Mouse (Mus musculus) gastrocnemius, postnatal 14 days (tissue): ENCODE measurements around the gene F8. TPM values are rescaled to one million over a fixed set of nuclear protein-coding genes. Genes with fewer than 3 reads are reported as not detected.
"Not testable (repeated sequence)": the region's sequence is repeated elsewhere in the genome, so short reads cannot be mapped to it uniquely, and the experiment has no call there.

Experiments
- DNase-seq: peaks from one replicate; pipeline ENCODE4 v3.0.0; 2021; ENCODE audit warnings: mixed read lengths
- intact Hi-C: fragments of 180-260 bp; cut with DNase I; formaldehyde crosslinking; loops from one replicate; pipeline ENCODE4 v1.15.1; 2025; ENCODE audit warnings: low total_unique reads
- total RNA-seq, 2 experiments: library from RNA; stranded (reverse); gene quantifications; 2 replicates each; pipeline ENCODE4 v1.2.3; 2021

The F8 gene
- total RNA-seq, 2 experiments from 2014 or later = 0.39 to 0.89 TPM

DNA sequence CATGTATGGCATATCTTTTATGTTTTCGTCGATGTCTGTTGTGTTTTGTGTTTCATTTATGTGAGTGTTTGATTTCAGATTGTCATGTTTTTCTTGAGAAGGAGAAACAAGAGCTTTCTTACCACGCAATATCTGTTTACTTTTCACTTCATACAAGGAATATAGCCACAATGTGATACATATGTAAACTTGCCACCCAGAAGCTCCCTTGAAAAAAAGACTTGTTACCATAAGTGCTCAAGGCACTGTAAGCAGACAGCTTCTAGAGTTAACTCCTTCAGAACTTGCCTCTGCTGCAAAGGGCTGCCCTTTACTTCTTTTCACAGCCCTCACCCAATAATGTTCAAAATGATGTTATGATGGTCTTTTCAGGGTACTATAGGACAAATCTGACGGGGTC, 234.0 kb downstream of the F8 start:
- intact Hi-C loops = no loop called here
- DNase-seq = no peak

DNA sequence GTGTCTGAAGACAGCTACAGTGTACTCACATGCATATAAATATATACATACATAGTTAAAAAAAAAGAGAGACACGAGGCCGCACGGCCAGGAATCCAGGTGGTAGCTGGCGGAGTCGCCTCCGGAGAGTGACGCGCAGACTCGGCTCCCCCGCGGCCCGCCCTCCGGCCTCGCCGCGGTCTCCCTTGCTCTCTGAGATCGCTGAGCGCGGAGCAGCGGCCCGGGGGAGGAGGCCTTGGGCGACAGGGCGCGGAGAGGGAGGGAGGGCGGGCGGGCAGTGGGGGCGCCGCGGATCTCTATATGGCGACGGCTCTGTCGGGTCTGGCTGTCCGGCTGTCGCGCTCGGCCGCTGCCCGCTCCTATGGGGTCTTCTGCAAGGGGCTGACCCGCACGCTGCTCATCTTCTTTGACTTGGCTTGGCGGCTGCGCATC, 239.3 kb downstream of the F8 start:
- DNase-seq, intact Hi-C loops: not testable (repeated sequence)

DNA sequence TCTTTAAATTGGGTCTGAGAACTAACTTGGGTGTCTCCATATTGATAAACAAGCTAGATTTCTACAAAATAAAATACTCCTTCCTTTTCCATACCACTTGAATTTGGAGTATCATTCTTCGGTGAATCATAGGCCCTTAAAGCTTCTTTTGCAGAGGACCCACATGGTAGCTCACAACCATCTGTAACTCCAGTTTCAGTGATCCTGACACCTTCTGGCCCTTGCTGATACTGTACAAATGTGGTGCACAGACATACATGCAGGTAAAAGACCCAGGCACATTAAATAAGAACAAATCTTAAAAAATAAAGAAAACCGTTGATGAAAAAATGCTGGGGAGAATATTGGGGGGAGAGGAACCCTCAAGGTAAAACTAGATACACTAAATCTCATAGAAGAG, 244.2 kb downstream of the F8 start:
- DNase-seq = no peak
- intact Hi-C loops = no loop called here

DNA sequence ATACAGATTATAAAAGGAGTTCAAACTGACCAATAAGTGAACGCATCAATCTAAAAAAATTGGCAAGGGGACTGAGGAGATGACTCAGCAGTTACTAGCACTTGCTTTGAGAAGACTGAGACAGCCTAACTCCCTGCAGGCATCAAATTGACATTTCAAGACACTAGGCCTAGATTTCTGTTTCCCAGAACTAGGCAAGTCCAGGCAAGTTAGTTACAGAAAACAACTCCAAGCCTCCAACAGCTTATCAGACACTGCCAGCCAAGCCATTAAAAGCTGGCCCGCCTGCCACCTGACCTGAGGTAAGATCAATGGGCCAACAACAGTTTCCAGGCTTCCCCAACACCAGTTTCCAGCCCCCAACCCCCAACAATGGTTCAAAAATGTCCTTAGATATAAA, 244.7 kb downstream of the F8 start:
- no peak for DNase-seq
- intact Hi-C loops = no loop called here

DNA sequence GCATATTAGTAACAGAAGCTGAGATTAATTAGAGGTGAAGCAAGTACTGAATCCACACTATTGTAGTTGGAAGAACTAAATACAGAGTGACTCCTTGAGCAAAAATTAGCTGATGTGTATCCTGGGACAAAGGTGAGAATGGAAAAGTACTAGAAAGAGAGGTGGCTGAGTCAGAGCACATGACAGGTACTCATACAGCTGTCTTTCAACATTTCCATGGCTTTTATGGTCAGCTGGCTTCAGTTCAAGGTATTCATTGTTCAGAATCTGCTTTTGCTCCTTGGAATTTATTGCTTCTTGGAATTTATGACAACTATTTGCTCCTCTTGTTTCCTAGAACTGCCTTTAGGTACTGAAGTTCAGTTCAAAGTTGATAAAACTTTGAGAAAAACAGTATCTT, 245.5 kb downstream of the F8 start:
- intact Hi-C loops = no loop called here
- no peak for DNase-seq

DNA sequence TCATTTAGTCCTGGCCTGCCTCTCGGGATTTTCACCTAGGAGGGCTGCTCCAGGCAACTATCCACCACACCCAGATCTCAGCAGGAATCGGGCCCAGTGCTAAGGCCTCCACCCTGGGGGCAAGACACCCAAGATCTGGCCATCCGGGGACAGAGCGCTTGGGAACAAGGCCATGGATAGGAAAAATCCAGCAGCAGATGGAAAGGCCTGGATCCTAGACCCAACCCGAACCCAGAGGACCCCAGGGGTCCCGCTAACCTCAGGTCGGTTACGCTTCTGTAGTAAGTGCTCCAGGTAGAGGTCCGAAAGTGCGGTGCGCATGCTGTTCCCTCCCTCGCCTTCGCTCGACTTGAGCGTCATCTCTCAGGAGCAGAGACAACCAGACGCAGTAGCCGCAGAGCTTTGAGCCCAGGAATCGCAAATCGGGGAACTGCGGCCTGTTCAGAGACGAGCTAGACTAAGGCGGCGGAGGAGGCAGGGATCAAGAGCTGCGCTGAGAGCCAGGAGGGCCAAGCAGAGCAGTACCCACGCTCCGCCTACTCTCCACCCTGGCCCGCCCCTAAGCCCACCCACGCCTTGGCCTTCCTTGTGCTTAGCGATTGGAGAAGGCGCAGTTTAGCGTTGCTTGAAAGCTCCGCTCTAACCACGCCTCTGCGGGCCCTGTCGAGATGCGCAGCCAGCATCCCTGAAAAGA, 251.8 kb downstream of the F8 start, which contains the start of gene Mpp1:
TSS of gene Mpp1 (minus strand) at position 550 of the 694 bp plus-strand sequence.
- DNase-seq = peak; percentile 81
- intact Hi-C loops = no loop called here

DNA sequence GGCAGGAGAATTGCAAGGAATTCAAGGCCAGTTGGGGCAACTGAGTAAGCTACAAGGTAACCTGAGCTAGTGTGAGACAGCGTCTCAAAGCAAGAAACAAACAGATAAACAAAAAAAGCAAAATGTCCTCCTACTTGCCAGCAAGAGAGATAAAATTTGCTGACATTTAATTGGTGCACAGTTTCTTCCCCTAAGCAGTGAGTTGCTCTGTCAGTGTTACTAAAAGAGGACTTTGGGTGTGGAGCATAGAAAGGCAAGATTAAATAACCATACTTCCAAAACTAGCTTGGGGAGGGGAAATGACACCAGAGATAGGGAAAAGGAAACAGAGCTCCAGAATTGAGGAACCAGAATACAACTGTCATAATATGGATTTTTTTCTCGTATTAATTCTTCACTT, 252.9 kb downstream of the F8 start:
- intact Hi-C loops = no loop called here

DNA sequence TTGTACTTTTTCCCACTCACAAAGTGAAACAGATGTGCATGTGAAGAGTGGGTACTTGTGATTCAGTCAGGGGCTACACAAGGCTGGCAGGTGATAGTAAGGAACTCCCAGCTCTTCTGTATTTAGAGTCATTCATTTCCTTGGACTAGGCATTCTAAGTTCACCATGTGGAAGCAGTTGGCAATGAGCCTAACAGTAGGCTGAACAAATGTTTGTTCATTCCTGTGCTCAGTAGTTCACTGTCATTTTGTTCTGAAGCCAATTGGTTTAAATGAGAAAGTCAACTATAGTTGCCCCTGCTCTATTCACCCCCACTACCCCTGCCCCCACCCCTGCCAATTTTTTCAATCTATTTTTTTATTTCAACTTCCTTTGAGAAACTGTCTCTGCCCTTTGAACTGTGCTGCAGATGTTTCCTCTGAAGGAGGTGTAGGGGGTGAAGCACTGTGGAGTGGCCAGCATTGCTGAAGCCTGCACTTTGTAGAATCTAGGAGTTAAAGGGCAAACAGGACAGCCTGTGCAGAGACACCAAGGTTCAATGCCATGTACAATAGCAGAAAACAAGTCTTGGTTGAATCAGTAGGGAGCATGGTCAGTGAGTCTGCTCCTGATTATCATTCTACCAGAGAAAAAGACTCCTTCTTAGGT, 254.0 kb downstream of the F8 start:
- intact Hi-C loops = no loop called here
- no peak for DNase-seq

More for the DNA sequence above, 252.9 kb downstream of the F8 start:
- DNase-seq = no peak

DNA sequence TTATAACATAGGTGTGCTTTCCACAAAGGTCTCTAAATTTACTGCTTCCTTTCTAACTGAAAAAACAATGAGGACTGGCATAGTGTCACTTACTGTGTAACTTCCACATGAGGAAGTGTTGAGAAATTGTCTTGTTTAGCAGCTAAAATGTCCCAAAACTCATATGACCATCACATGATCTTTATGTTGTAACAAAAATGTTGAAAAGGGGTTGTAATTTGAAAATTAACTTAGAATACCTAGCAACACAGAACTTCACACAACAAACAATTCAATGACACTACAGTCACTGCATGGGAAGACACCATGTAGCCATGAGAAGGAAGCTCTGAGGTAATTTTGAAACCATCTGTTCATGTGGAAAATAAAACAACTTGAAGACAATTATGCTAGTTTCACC, 255.5 kb downstream of the F8 start:
- intact Hi-C loops = no loop called here
- DNase-seq = no peak

DNA sequence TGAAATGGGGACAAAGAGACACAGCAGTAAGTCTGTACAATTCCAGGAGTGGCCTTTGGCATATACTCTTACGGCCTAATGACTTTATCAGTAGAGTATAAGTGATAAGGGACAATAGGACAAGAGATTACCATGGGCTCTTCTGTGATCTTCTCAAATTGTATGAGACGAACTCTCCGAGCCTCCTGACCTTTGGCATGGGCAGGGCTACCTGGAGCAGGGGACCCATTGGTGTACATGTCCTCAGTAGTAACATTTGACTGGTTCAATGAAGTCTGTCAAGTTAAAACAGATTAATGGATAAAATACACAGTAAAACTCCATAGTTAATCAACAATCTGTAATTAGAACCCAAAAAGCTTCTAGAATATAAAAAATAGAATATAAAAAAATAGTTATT, 256.8 kb downstream of the F8 start:
- no peak for DNase-seq
- intact Hi-C loops = no loop called here

Other genes starting within 250 kb of the F8 start
- not detected for gene Smim9, start 218.8 kb downstream of the F8 start, total RNA-seq
- 100 to 1,000 TPM; 151 to 161 TPM for gene Fundc2, start 216 bp downstream of the F8 start, total RNA-seq
- 1 to 10 TPM; 2.8 to 4.6 TPM for gene Cmc4, start 34.0 kb upstream of the F8 start, total RNA-seq
- 1 to 10 TPM; 1.5 to 3.3 TPM for gene Mtcp1, start 34.0 kb upstream of the F8 start, total RNA-seq
- gene Brcc3, start 34.0 kb upstream of the F8 start, total RNA-seq = 10 to 100 TPM; 14.8 to 17.0 TPM
- gene Vbp1, start 131.7 kb upstream of the F8 start, total RNA-seq = 10 to 100 TPM; 40.1 to 46.2 TPM
- under 1 TPM; 0.16 TPM for gene Rab39b, start 195.6 kb upstream of the F8 start, total RNA-seq